In the genomic region with DNA sequence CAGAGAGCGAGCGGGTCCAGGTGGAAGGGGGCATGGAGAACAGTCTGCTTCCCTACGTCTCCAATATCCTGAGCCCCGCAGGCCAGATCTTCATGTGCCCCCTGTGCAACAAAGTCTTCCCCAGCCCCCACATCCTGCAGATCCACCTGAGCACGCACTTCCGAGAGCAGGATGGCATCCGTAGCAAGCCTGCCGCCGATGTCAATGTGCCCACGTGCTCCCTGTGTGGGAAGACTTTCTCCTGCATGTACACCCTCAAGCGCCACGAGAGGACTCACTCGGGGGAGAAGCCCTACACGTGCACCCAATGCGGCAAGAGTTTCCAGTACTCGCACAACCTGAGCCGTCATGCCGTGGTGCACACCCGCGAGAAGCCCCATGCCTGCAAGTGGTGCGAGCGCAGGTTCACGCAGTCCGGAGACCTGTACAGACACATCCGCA, we compare ENCODE assay signal across 9 mouse cellular contexts. TPM values are rescaled to one million over a fixed set of nuclear protein-coding genes. Genes with fewer than 3 reads are reported as not detected.
DNase-seq lines count a peak whose midpoint lies in the region; ATAC-seq and TF ChIP-seq lines count a peak whose summit lies in the region.
"Had no signal": no experiment of that assay in that cellular context is flagged by ENCODE, and none has a peak within 500 bp of the region (broad histone marks: within the 10 kb centered on the region; RNA-seq: fewer than 3 reads in every experiment).

No protein-coding gene starts in this region.

- no peak for TF ChIP-seq CTCF in E14TG2a.4 (conservative IDR thresholded peaks at IDR 0.05; ENCODE audit: low read length)

- H3K27ac ChIP-seq in forebrain, embryonic 10.5 days, result peak overlapping the region; percentile 98
- H3K27ac ChIP-seq in limb, embryonic 12.5 days, result 0 out of 2 replicates have a peak overlapping the region, but pooled peaks have one; percentile 62

- peaks cover 24% of the 10 kb centered on the region for H3K27me3 ChIP-seq in E14TG2a.4 (ENCODE audit: insufficient read depth, low read length)
- H3K27me3 ChIP-seq in forebrain, embryonic 10.5 days (ENCODE audit: poor library complexity, severe bottlenecking), result no peaks in the 10 kb centered on the region
- no peaks in the 10 kb centered on the region for H3K27me3 ChIP-seq in limb, embryonic 12.5 days

- H3K36me3 ChIP-seq in E14TG2a.4 (ENCODE audit: insufficient read depth, low read length), result peaks cover 20% of the 10 kb centered on the region
- H3K36me3 ChIP-seq in forebrain, embryonic 10.5 days (replicated peaks), result peaks cover 29% of the 10 kb centered on the region
- peaks cover 21% of the 10 kb centered on the region for H3K36me3 ChIP-seq in limb, embryonic 12.5 days

- 0 out of 2 replicates have a peak overlapping the region, but pooled peaks have one; percentile 40 for H3K4me2 ChIP-seq in limb, embryonic 12.5 days
- H3K4me2 ChIP-seq: lung, embryonic 14.5 days had no signal

- peak overlapping the region; percentile 46; the same call in 1 of the 2 replicates for H3K4me3 ChIP-seq in E14TG2a.4 (replicated peaks; ENCODE audit: low read length)
- H3K4me3 ChIP-seq in forebrain, embryonic 10.5 days, result peak overlapping the region; percentile 94
- no peak overlapping the region for H3K4me3 ChIP-seq in limb, embryonic 12.5 days (replicated peaks)

- no peaks in the 10 kb centered on the region for H3K9me3 ChIP-seq in E14TG2a.4 (ENCODE audit: low read length)
- H3K9me3 ChIP-seq in forebrain, embryonic 10.5 days, result no peaks in the 10 kb centered on the region
- no peaks in the 10 kb centered on the region for H3K9me3 ChIP-seq in limb, embryonic 12.5 days

- peak; percentile 48 for DNase-seq in ZHBTc4 (ENCODE audit: low read depth, low spot score)
- DNase-seq in forebrain, embryonic 10.5 days (ENCODE audit: extremely low spot score, low spot score), result peak; percentile 26
- DNase-seq in urinary bladder, postnatal 36 days (ENCODE audit: low spot score in 2 of 2), result no peak
- no peak for DNase-seq in adrenal gland, adult 18-20 months (ENCODE audit: low spot score in 2 of 2)
- no peak for DNase-seq in c-Kit-positive CD71-positive TER-119-positive erythroid progenitor cells, embryonic 14.5 days (ENCODE audit: low spot score)
- DNase-seq: kidney, postnatal 14 days; lung, embryonic 14.5 days had no signal

- no peak overlapping the region for H3K9ac ChIP-seq in limb, embryonic 12.5 days (replicated peaks)
- H3K9ac ChIP-seq: lung, embryonic 14.5 days had no signal

- H3K4me1 ChIP-seq in E14TG2a.4 (replicated peaks; ENCODE audit: low read depth, low read length), result peaks cover 33% of the 10 kb centered on the region
- peaks cover 99% of the 10 kb centered on the region for H3K4me1 ChIP-seq in forebrain, embryonic 10.5 days
- peaks cover 57% of the 10 kb centered on the region for H3K4me1 ChIP-seq in limb, embryonic 12.5 days (replicated peaks)

- ATAC-seq in limb, embryonic 12.5 days (ENCODE audit: insufficient number of reproducible peaks, insufficient read depth, low FRiP score, low TSS enrichment, low read depth), result no peak

- 91% methylated on average over 25 of the region's 25 CpGs for WGBS in forebrain, embryonic 10.5 days
- WGBS in limb, embryonic 12.5 days, result 94% methylated on average over 25 of the region's 25 CpGs

RNA-seq across cellular contexts. Expression of a gene that starts 6.0 kb away (rescaled TPM):
- 2.1 and 3.0 TPM in 2 replicates for polyA plus RNA-seq in forebrain, embryonic 10.5 days (2016; fragmentation: Nextera tagmentation; extraction: Ambion mirVana)
- polyA plus RNA-seq in limb, embryonic 12.5 days (2016; fragmentation: Nextera tagmentation; extraction: Ambion mirVana), result 2.0 and 3.3 TPM in 2 replicates
- total RNA-seq in adrenal gland, adult 18-20 months (2021), result 10 to 100 TPM; 22.9 to 24.2 TPM

Comparison
In these comparisons a context has a peak if more than half of its experiments do, and no peak if none do; other contexts are left out.
1. DNase-seq: peak in ZHBTc4 (single experiment) and forebrain, embryonic 10.5 days (single experiment); none in urinary bladder, postnatal 36 days (0 of 2), adrenal gland, adult 18-20 months (0 of 2) and c-Kit-positive CD71-positive TER-119-positive erythroid progenitor cells, embryonic 14.5 days (single experiment).